In genomic region chr16:11143706-11144483, GRCm38 (mm10) we compare ENCODE assay signal across 8 mouse cellular contexts. TPM values are rescaled to one million over a fixed set of nuclear protein-coding genes. Genes with fewer than 3 reads are reported as not detected.
DNase-seq lines count a peak whose midpoint lies in the region.

No protein-coding gene starts in this region.

- peak; percentile 26 for DNase-seq in CD4-positive helper T cell, adult 2 months (ENCODE audit: low read depth, low spot score)
- peak; percentile 98 for DNase-seq in cerebellum, adult 11-12 months
- DNase-seq in frontal cortex, postnatal 25 days (ENCODE audit: low spot score in 2 of 2), result peak; percentile 100
- peak; percentile 100 for DNase-seq in heart, postnatal 4 days
- peak; percentile 100 for DNase-seq in layer of hippocampus, adult 9-10 months (ENCODE audit: low spot score)
- peak; percentile 95 to 98 for DNase-seq in lung, adult 18-20 months
- DNase-seq in right cerebral cortex, postnatal 10 days (ENCODE audit: low spot score in 2 of 2), result peak; percentile 97
- DNase-seq in thymus, postnatal 25 days, result peak; percentile 100

RNA-seq across cellular contexts. Expression of gene Txndc11, which starts 9.4 kb away (rescaled TPM):
- total RNA-seq in heart, postnatal 4 days (2021), result 10 to 100 TPM; 26.4 to 27.5 TPM

RNA-seq across cellular contexts. Expression of gene Zc3h7a, which starts 32.3 kb away (rescaled TPM):
- 10 to 100 TPM; 58.2 to 60.0 TPM for total RNA-seq in heart, postnatal 4 days (2021)

RNA-seq across cellular contexts. Expression of gene Rsl1d1, which starts 59.2 kb away (rescaled TPM):
- total RNA-seq in heart, postnatal 4 days (2021), result 10 to 100 TPM; 64.3 to 70.0 TPM

Comparison
In these comparisons a context has a peak if more than half of its experiments do, and no peak if none do; other contexts are left out.
1. Peak in every context shown above with its lines: DNase-seq.
2. DNase-seq: peak in every context shown above with its lines; median percentile 100 in frontal cortex, postnatal 25 days; 100 in heart, postnatal 4 days; 100 in layer of hippocampus, adult 9-10 months; 100 in thymus, postnatal 25 days; 98 in cerebellum, adult 11-12 months; 97 in right cerebral cortex, postnatal 10 days; 96 in lung, adult 18-20 months; 26 in CD4-positive helper T cell, adult 2 months.